Mouse (Mus musculus) limb, embryonic 12.5 days (tissue): ENCODE results near the gene Syngr3. TPM values are rescaled to one million over a fixed set of nuclear protein-coding genes. Genes with fewer than 3 reads are reported as not detected.
A peak's percentile ranks its signal among the peaks of the same experiment; 100 is the strongest.

Experiments used
- ATAC-seq: fragments of 200-750 bp; cut with Nextera tagmentation; 2 replicates; pipeline ENCODE4 v1.8.0; 2017; ENCODE audit warnings: low read depth, moderate TSS enrichment; ENCODE audit not compliant: insufficient number of reproducible peaks, insufficient read depth, low FRiP score, low TSS enrichment
- H3K27ac ChIP-seq: fragments of 300-500 bp; sonication (generic); 2 replicates; pipeline ENCODE4 v1.5.1; 2016; ENCODE audit warnings: mild to moderate bottlenecking, moderate library complexity
- H3K27me3 ChIP-seq: fragments of 300-500 bp; sonication (generic); 2 replicates; pipeline ENCODE4 v1.6.1; 2016; ENCODE audit warnings: mild to moderate bottlenecking, moderate library complexity
- H3K36me3 ChIP-seq: fragments of 300-500 bp; sonication (generic); 2 replicates; pipeline ENCODE4 v1.6.1; 2016; ENCODE audit warnings: mild to moderate bottlenecking, moderate library complexity
- H3K4me1 ChIP-seq: fragments of 300-500 bp; sonication (generic); replicated peaks from 2 replicates; pipeline ENCODE4 v1.6.1; 2016
- H3K4me2 ChIP-seq: fragments of 300-500 bp; sonication (generic); 2 replicates; pipeline ENCODE4 v1.6.1; 2016; ENCODE audit warnings: mild to moderate bottlenecking, moderate library complexity
- H3K4me3 ChIP-seq: fragments of 300-500 bp; sonication (generic); replicated peaks from 2 replicates; pipeline ENCODE4 v1.5.1; 2016; ENCODE audit warnings: mild to moderate bottlenecking
- H3K9ac ChIP-seq: fragments of 300-500 bp; sonication (generic); replicated peaks from 2 replicates; pipeline ENCODE4 v1.6.1; 2016; ENCODE audit warnings: mild to moderate bottlenecking, moderate library complexity
- H3K9me3 ChIP-seq: fragments of 300-500 bp; sonication (generic); 2 replicates; pipeline ENCODE4 v1.6.1; 2016; ENCODE audit warnings: mild to moderate bottlenecking, moderate library complexity
- WGBS: fragments of 180-500 bp; shearing (Covaris S2); methylation state at CpG from one replicate; pipeline ENCODE4 v1.1.7; 2016; 5-methylcytosine and 5-hydroxymethylcytosine counted together
- polyA plus RNA-seq: library from polyadenylated mRNA; unstranded; fragments of >200 nt; fragmentation: Nextera tagmentation; extraction: Ambion mirVana; gene quantifications from 2 replicates; pipeline ENCODE4 v1.2.1, GENCODE M21; 2016

Gene Syngr3
- polyA plus RNA-seq, 1 experiment from 2014 or later: 8.2 TPM

- no peak overlapping the region for H3K4me3 ChIP-seq
- H3K27me3 ChIP-seq: no peaks in the 10 kb centered on the region
- no peak overlapping the region for H3K9ac ChIP-seq
- peaks cover 24% of the 10 kb centered on the region for H3K4me1 ChIP-seq
- no peak for ATAC-seq
- no peaks in the 10 kb centered on the region for H3K9me3 ChIP-seq
- WGBS: 36% methylated on average over 5 of the region's 5 CpGs
- H3K27ac ChIP-seq: 0 out of 2 replicates have a peak overlapping the region, but pooled peaks have one; percentile 23
- H3K36me3 ChIP-seq: peaks cover 46% of the 10 kb centered on the region
- no peak overlapping the region; the same call in 1 of the 2 replicates for H3K4me2 ChIP-seq
These were observed 8.2 kb upstream of the Syngr3 start for GRCm38 (mm10) chr17:24697985-24698384.

GRCm38 (mm10) chr17:24696011-24696697 is 6.4 kb upstream of the Syngr3 start, which contains the start of the genes Gfer and Noxo1:
Gene Gfer (minus strand): TSS chr17:24696156.
Gene Noxo1 (plus strand): TSS chr17:24696234.
- under 1% methylated on average over 76 of the region's 76 CpGs for WGBS
- peaks cover 39% of the 10 kb centered on the region for H3K36me3 ChIP-seq
- peak; percentile 80 for ATAC-seq
- H3K4me1 ChIP-seq: peaks cover 24% of the 10 kb centered on the region
- no peaks in the 10 kb centered on the region for H3K9me3 ChIP-seq
- peak within 1 kb of the TSS; percentile 91 for H3K27ac ChIP-seq
- peak within 1 kb of the TSS; percentile 73 for H3K4me2 ChIP-seq
- H3K4me3 ChIP-seq: peak within 1 kb of the TSS; percentile 88
- peaks cover 8% of the 10 kb centered on the region for H3K27me3 ChIP-seq
- peak within 1 kb of the TSS; percentile 87 for H3K9ac ChIP-seq

GRCm38 (mm10) chr17:24695326-24696010 is 5.7 kb upstream of the Syngr3 start:
- ATAC-seq: peak; percentile 21; the same call in 1 of the 2 replicates
- Histone ChIP-seq H3K4me1 (peaks cover 24% of the 10 kb centered on the region), H3K27me3 (peaks cover 15% of the 10 kb centered on the region), H3K9me3 (no peaks in the 10 kb centered on the region), H3K9ac (peak overlapping the region; percentile 87), H3K4me3 (peak overlapping the region; percentile 88), H3K4me2 (peak overlapping the region; percentile 73), H3K27ac (peak overlapping the region; percentile 91), H3K36me3 (peaks cover 32% of the 10 kb centered on the region)
- 8% methylated on average over 44 of the region's 51 CpGs for WGBS

GRCm38 (mm10) chr17:24692385-24692784 is 2.6 kb upstream of the Syngr3 start:
- no peak overlapping the region for H3K4me2 ChIP-seq
- no peak overlapping the region for H3K27ac ChIP-seq
- no peak overlapping the region for H3K9ac ChIP-seq
- peaks cover 46% of the 10 kb centered on the region for H3K27me3 ChIP-seq
- H3K36me3 ChIP-seq: peaks cover 21% of the 10 kb centered on the region
- ATAC-seq: no peak
- WGBS: 90% methylated on average over 5 of the region's 5 CpGs
- H3K4me3 ChIP-seq: no peak overlapping the region
- H3K9me3 ChIP-seq: no peaks in the 10 kb centered on the region
- peaks cover 30% of the 10 kb centered on the region for H3K4me1 ChIP-seq

GRCm38 (mm10) chr17:24687599-24687998 is 2.2 kb downstream of the Syngr3 start:
- WGBS: 18% methylated on average over 23 of the region's 23 CpGs
- peaks cover 63% of the 10 kb centered on the region for H3K27me3 ChIP-seq
- peak overlapping the region; percentile 52 for H3K4me2 ChIP-seq
- no peak for ATAC-seq
- no peak overlapping the region for H3K27ac ChIP-seq
- H3K9ac ChIP-seq: peak overlapping the region; percentile 37; the same call in 1 of the 2 replicates
- peaks cover 15% of the 10 kb centered on the region for H3K4me1 ChIP-seq
- H3K9me3 ChIP-seq: no peaks in the 10 kb centered on the region
- peaks cover 8% of the 10 kb centered on the region for H3K36me3 ChIP-seq
- H3K4me3 ChIP-seq: peak overlapping the region; percentile 29

GRCm38 (mm10) chr17:24687146-24687595 is 2.6 kb downstream of the Syngr3 start:
- Histone ChIP-seq H3K4me2 (peak overlapping the region; percentile 52), H3K27me3 (peaks cover 61% of the 10 kb centered on the region), H3K27ac (no peak overlapping the region), H3K36me3 (peaks cover 8% of the 10 kb centered on the region), H3K9ac (peak overlapping the region; percentile 37; the same call in 1 of the 2 replicates), H3K4me3 (peak overlapping the region; percentile 29), H3K4me1 (peaks cover 15% of the 10 kb centered on the region), H3K9me3 (no peaks in the 10 kb centered on the region)
- no peak for ATAC-seq
- 3% methylated on average over 25 of the region's 25 CpGs for WGBS

- Histone ChIP-seq H3K4me3 (peak overlapping the region; percentile 16; the same call in 1 of the 2 replicates), H3K4me1 (peaks cover 15% of the 10 kb centered on the region), H3K27ac (no peak overlapping the region), H3K9me3 (no peaks in the 10 kb centered on the region), H3K9ac (no peak overlapping the region), H3K36me3 (peaks cover 11% of the 10 kb centered on the region), H3K27me3 (peaks cover 56% of the 10 kb centered on the region), H3K4me2 (peak overlapping the region; percentile 44)
- 22% methylated on average over 16 of the region's 16 CpGs for WGBS
- ATAC-seq: no peak
These were observed 3.2 kb downstream of the Syngr3 start for GRCm38 (mm10) chr17:24686514-24686913.

- WGBS: 86% methylated on average over 24 of the region's 24 CpGs
- Histone ChIP-seq H3K9ac (no peak overlapping the region), H3K4me1 (peaks cover under 1% of the 10 kb centered on the region; the same call in 1 of the 2 replicates), H3K4me3 (no peak overlapping the region), H3K27me3 (no peaks in the 10 kb centered on the region), H3K36me3 (peaks cover 67% of the 10 kb centered on the region), H3K4me2 (no peak overlapping the region), H3K9me3 (no peaks in the 10 kb centered on the region), H3K27ac (no peak overlapping the region)
- no peak for ATAC-seq
These were observed 12.2 kb downstream of the Syngr3 start for GRCm38 (mm10) chr17:24677500-24678080.

GRCm38 (mm10) chr17:24676877-24677276 is 12.9 kb downstream of the Syngr3 start:
- 91% methylated on average over 5 of the region's 5 CpGs for WGBS
- H3K4me3 ChIP-seq: no peak overlapping the region
- no peak overlapping the region for H3K9ac ChIP-seq
- H3K4me1 ChIP-seq: peaks cover 8% of the 10 kb centered on the region
- H3K27me3 ChIP-seq: no peaks in the 10 kb centered on the region
- no peaks in the 10 kb centered on the region for H3K9me3 ChIP-seq
- no peak overlapping the region for H3K27ac ChIP-seq
- no peak overlapping the region for H3K4me2 ChIP-seq
- peaks cover 59% of the 10 kb centered on the region for H3K36me3 ChIP-seq
- no peak for ATAC-seq

GRCm38 (mm10) chr17:24676187-24676586 is 13.6 kb downstream of the Syngr3 start:
- Histone ChIP-seq H3K9ac (no peak overlapping the region), H3K4me3 (no peak overlapping the region), H3K27ac (no peak overlapping the region), H3K36me3 (peaks cover 53% of the 10 kb centered on the region), H3K9me3 (no peaks in the 10 kb centered on the region), H3K4me1 (peaks cover 15% of the 10 kb centered on the region), H3K4me2 (no peak overlapping the region), H3K27me3 (no peaks in the 10 kb centered on the region)
- ATAC-seq: no peak
- 63% methylated on average over 2 of the region's 2 CpGs for WGBS

- no peaks in the 10 kb centered on the region for H3K27me3 ChIP-seq
- H3K4me2 ChIP-seq: no peak overlapping the region
- H3K36me3 ChIP-seq: peaks cover 33% of the 10 kb centered on the region
- ATAC-seq: no peak
- no peak overlapping the region for H3K27ac ChIP-seq
- H3K9me3 ChIP-seq: no peaks in the 10 kb centered on the region
- 85% methylated on average over 7 of the region's 7 CpGs for WGBS
- no peak overlapping the region for H3K4me3 ChIP-seq
- H3K9ac ChIP-seq: peak overlapping the region; percentile 40; the same call in 1 of the 2 replicates
- H3K4me1 ChIP-seq: peaks cover 25% of the 10 kb centered on the region
These were observed 15.5 kb downstream of the Syngr3 start for GRCm38 (mm10) chr17:24674277-24674676.
